Mouse (Mus musculus): ENCODE data around the gene Colec11. TPM values are rescaled to one million over a fixed set of nuclear protein-coding genes. Genes with fewer than 3 reads are reported as not detected.

The Colec11 gene
- polyA plus RNA-seq, 1 experiment from 2014 or later = 19.5 TPM

DNA sequence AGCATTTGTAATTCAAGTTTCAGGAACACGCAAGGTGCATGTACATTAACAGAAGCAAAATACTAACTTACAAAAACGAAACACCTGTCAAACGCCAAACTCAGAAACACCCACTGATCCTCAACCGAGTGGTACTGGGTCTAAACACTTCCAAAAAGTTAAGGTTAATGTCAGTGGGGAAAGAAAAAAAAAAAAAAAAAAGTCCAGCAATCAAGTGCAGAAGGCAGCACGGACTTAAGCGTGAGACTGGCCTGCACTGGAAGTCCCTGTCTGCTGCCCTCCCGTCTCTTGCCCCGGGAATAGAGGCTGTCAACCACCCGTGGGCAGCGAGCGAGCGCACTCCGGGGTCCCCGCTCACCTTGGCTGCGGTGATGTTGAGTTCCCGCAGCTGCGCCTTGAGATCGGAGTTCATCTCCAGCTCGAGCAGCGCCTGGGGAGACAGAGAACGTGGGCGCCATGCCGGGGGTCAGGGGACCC lies 11.9 kb upstream of the Colec11 start:
- peaks cover 40% of the 10 kb centered on the region for H3K36me3 ChIP-seq (ENCODE audit: control insufficient read depth, insufficient read depth)
- peaks cover 15% of the 10 kb centered on the region for H3K4me1 ChIP-seq (ENCODE audit: control insufficient read depth, insufficient read depth, low read length)
- peak overlapping the region; percentile 78 for H3K4me3 ChIP-seq (ENCODE audit: low read length)
- ATAC-seq (replicated peaks; ENCODE audit: extremely low read depth, insufficient read depth, low FRiP score) = peak; percentile 34
- H3K9me3 ChIP-seq (replicated peaks; ENCODE audit: control insufficient read depth, low read length) = no peaks in the 10 kb centered on the region
- H3K4me2 ChIP-seq (ENCODE audit: low read depth, low read length) = peak overlapping the region; percentile 80
- WGBS = 1% methylated on average over 23 of the region's 23 CpGs
- H3K9ac ChIP-seq (ENCODE audit: low read length) = peak overlapping the region; percentile 98
- H3K27me3 ChIP-seq (ENCODE audit: control insufficient read depth, insufficient read depth, low read length) = no peaks in the 10 kb centered on the region
- H3K27ac ChIP-seq (ENCODE audit: low read length) = peak overlapping the region; percentile 78

DNA sequence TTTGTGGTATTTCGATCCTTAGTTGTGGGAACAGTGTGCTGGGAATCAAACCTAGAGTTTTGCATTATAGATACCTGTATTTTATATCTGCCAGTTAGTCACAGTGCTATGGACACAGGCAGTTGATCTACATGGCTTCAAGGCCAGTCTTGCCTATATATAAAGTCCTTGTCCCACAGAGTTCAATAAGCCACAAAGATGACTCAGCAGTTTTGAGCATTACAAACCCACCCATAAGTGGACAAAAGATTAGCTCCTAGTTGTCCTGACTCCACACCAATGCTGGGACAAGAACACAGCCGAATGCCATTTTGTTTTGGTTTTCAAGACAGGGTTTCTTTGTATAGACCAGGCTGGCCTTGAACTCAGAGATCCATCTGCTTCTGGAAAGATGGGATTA lies 5.3 kb upstream of the Colec11 start:
- WGBS = 87% methylated on average over 2 of the region's 2 CpGs
- H3K9me3 ChIP-seq (replicated peaks; ENCODE audit: control insufficient read depth, low read length) = no peaks in the 10 kb centered on the region
- no peak for ATAC-seq (replicated peaks; ENCODE audit: extremely low read depth, insufficient read depth, low FRiP score)

DNA sequence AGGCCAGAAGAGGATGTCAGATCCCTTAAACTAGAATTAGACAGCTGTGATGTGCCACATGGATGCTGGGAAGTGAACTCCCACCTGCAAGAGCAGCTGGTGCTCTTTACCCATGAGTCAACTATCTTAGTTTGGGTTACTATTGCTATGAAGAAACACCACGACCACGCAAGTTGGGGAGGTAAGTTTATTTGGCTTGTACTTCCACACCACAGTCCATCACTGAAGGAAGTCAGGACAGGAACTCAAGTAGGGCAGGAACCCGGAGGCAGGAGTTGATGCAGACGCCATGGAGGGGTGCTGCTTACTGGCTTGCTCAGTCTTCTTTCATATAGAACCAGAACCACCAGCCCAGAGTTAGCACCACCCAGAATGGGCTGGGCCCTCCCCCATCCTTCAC lies 3.9 kb upstream of the Colec11 start:
- no peaks in the 10 kb centered on the region for H3K27me3 ChIP-seq (ENCODE audit: control insufficient read depth, insufficient read depth, low read length)
- no peak for ATAC-seq (replicated peaks; ENCODE audit: extremely low read depth, insufficient read depth, low FRiP score)
- 59% methylated on average over 4 of the region's 4 CpGs for WGBS

More for the DNA sequence above, 5.3 kb upstream of the Colec11 start:
- H3K4me1 ChIP-seq (ENCODE audit: control insufficient read depth, insufficient read depth, low read length) = peaks cover 4% of the 10 kb centered on the region; the same call in 1 of the 2 replicates
- no peak overlapping the region for H3K9ac ChIP-seq (ENCODE audit: low read length)
- H3K27me3 ChIP-seq (ENCODE audit: control insufficient read depth, insufficient read depth, low read length) = no peaks in the 10 kb centered on the region
- H3K4me2 ChIP-seq (ENCODE audit: low read depth, low read length) = no peak overlapping the region
- H3K4me3 ChIP-seq (ENCODE audit: low read length) = no peak overlapping the region
- no peak overlapping the region for H3K27ac ChIP-seq (ENCODE audit: low read length)
- H3K36me3 ChIP-seq (ENCODE audit: control insufficient read depth, insufficient read depth) = peaks cover 51% of the 10 kb centered on the region

DNA sequence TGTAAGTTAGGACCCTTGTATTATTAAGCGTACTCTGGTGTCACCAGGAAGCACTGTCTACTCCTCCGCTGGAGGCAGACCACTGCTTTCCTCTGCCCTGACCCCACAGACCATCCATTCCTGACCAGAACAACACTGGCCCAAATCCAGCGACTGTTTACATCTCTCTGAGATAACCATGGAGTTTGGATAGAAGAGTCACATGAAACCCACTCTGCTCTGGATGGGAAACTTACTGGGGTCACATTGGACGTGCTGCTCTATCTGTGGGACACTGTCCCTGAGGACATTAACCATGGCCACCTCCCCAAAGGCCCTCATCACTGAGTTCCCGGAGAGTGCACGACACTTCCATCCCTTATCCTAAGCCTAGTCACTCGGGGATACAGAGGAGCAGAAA lies 2.2 kb upstream of the Colec11 start:
- Histone ChIP-seq H3K4me1 (ENCODE audit: control insufficient read depth, insufficient read depth, low read length) (peaks cover 13% of the 10 kb centered on the region), H3K4me2 (ENCODE audit: low read depth, low read length) (no peak overlapping the region), H3K36me3 (ENCODE audit: control insufficient read depth, insufficient read depth) (peaks cover 22% of the 10 kb centered on the region), H3K4me3 (ENCODE audit: low read length) (no peak overlapping the region), H3K27ac (ENCODE audit: low read length) (no peak overlapping the region), H3K9me3 (replicated peaks; ENCODE audit: control insufficient read depth, low read length) (no peaks in the 10 kb centered on the region), H3K9ac (ENCODE audit: low read length) (no peak overlapping the region), H3K27me3 (ENCODE audit: control insufficient read depth, insufficient read depth, low read length) (peaks cover 3% of the 10 kb centered on the region; the same call in 1 of the 2 replicates)
- peak; percentile 24; the same call in 1 of the 2 replicates for ATAC-seq (replicated peaks; ENCODE audit: extremely low read depth, insufficient read depth, low FRiP score)
- 53% methylated on average over 7 of the region's 7 CpGs for WGBS

More for the DNA sequence above, 3.9 kb upstream of the Colec11 start:
- peaks cover 6% of the 10 kb centered on the region for H3K4me1 ChIP-seq (ENCODE audit: control insufficient read depth, insufficient read depth, low read length)
- no peaks in the 10 kb centered on the region for H3K9me3 ChIP-seq (replicated peaks; ENCODE audit: control insufficient read depth, low read length)
- H3K4me3 ChIP-seq (ENCODE audit: low read length) = no peak overlapping the region
- H3K9ac ChIP-seq (ENCODE audit: low read length) = no peak overlapping the region
- H3K36me3 ChIP-seq (ENCODE audit: control insufficient read depth, insufficient read depth) = peaks cover 37% of the 10 kb centered on the region
- H3K27ac ChIP-seq (ENCODE audit: low read length) = no peak overlapping the region
- H3K4me2 ChIP-seq (ENCODE audit: low read depth, low read length) = no peak overlapping the region

DNA sequence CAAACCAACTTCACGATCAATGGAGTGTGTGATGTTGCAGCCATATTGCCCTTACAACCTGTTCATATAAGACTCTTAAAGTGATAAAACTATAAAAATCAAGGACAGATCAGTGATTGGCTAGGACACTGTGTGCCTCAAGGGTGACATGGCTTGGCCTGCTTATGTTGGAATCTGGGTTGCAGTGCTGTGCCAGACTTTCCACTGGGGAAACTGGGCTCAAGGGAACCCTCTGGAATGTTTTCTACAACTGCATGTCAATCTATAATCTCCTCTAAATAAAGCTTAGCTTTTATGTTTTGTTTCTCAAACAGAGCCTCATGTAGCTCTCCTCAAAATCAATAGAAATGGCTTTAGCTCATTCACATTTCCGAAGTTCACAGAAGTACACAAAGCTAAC lies 1.1 kb upstream of the Colec11 start:
- ATAC-seq (replicated peaks; ENCODE audit: extremely low read depth, insufficient read depth, low FRiP score) = no peak
- H3K9me3 ChIP-seq (replicated peaks; ENCODE audit: control insufficient read depth, low read length) = no peaks in the 10 kb centered on the region
- H3K36me3 ChIP-seq (ENCODE audit: control insufficient read depth, insufficient read depth) = peaks cover 10% of the 10 kb centered on the region
- no peak overlapping the region for H3K27ac ChIP-seq (ENCODE audit: low read length)
- no peak overlapping the region for H3K4me2 ChIP-seq (ENCODE audit: low read depth, low read length)
- peaks cover 13% of the 10 kb centered on the region for H3K4me1 ChIP-seq (ENCODE audit: control insufficient read depth, insufficient read depth, low read length)
- H3K4me3 ChIP-seq (ENCODE audit: low read length) = no peak overlapping the region
- peaks cover 3% of the 10 kb centered on the region; the same call in 1 of the 2 replicates for H3K27me3 ChIP-seq (ENCODE audit: control insufficient read depth, insufficient read depth, low read length)
- H3K9ac ChIP-seq (ENCODE audit: low read length) = no peak overlapping the region
- WGBS = 77% methylated on average over 2 of the region's 2 CpGs

DNA sequence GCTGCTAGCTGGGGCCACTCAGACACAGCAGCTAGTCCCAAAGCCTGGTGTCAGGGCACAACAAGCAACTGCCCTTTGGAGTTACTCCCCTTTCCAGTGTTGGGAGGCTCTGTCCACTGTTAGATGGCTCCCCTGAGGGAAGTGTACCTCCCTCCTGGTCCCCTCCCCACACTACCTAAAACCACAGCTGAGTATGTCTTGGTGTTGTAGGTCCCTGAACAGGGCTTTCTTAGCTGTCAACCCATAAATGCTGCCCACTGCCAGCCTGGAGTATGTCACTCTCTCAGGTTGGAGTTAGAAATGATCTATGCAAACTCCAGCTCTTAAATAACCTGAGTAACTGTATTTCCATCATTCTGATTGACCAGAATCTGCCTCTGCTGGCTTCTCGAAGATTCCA lies 536 bp downstream of the Colec11 start:
- Histone ChIP-seq H3K9me3 (replicated peaks; ENCODE audit: control insufficient read depth, low read length) (no peaks in the 10 kb centered on the region), H3K4me1 (ENCODE audit: control insufficient read depth, insufficient read depth, low read length) (peaks cover 13% of the 10 kb centered on the region), H3K27me3 (ENCODE audit: control insufficient read depth, insufficient read depth, low read length) (peaks cover 3% of the 10 kb centered on the region; the same call in 1 of the 2 replicates), H3K4me2 (ENCODE audit: low read depth, low read length) (peak overlapping the region; percentile 25; the same call in 1 of the 2 replicates), H3K9ac (ENCODE audit: low read length) (peak overlapping the region; percentile 9; the same call in 1 of the 2 replicates), H3K27ac (ENCODE audit: low read length) (peak overlapping the region; percentile 67), H3K4me3 (ENCODE audit: low read length) (peak overlapping the region; percentile 7; the same call in 1 of the 2 replicates), H3K36me3 (ENCODE audit: control insufficient read depth, insufficient read depth) (no peaks in the 10 kb centered on the region)
- no peak for ATAC-seq (replicated peaks; ENCODE audit: extremely low read depth, insufficient read depth, low FRiP score)
- WGBS = 54% methylated on average over 1 of the region's 1 CpGs

DNA sequence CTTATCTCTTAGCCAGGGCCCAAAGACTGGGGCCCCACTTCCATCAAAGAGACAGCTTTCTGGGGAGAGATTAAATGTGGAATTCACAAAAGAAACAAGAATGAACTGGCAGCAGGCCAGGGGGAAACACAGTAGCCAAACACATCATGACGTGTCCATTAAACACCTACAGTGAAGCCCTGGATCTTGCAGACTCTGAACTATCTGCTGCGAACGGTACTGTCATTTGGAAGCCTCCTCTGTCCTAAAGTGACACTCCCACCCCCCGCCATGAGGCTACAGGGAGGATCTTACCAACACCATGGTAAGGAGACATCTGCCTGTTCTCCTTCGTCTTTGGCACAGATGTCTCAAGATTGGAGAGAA lies 1.0 kb downstream of the Colec11 start:
- peaks cover 3% of the 10 kb centered on the region; the same call in 1 of the 2 replicates for H3K27me3 ChIP-seq (ENCODE audit: control insufficient read depth, insufficient read depth, low read length)
- H3K4me3 ChIP-seq (ENCODE audit: low read length) = peak overlapping the region; percentile 1; the same call in 1 of the 2 replicates
- no peaks in the 10 kb centered on the region for H3K36me3 ChIP-seq (ENCODE audit: control insufficient read depth, insufficient read depth)
- H3K9ac ChIP-seq (ENCODE audit: low read length) = no peak overlapping the region
- ATAC-seq (replicated peaks; ENCODE audit: extremely low read depth, insufficient read depth, low FRiP score) = peak; percentile 19; the same call in 1 of the 2 replicates
- H3K27ac ChIP-seq (ENCODE audit: low read length) = peak overlapping the region; percentile 67
- H3K4me2 ChIP-seq (ENCODE audit: low read depth, low read length) = peak overlapping the region; percentile 51; the same call in 1 of the 2 replicates
- H3K9me3 ChIP-seq (replicated peaks; ENCODE audit: control insufficient read depth, low read length) = no peaks in the 10 kb centered on the region
- H3K4me1 ChIP-seq (ENCODE audit: control insufficient read depth, insufficient read depth, low read length) = peaks cover 13% of the 10 kb centered on the region
- 27% methylated on average over 5 of the region's 5 CpGs for WGBS

DNA sequence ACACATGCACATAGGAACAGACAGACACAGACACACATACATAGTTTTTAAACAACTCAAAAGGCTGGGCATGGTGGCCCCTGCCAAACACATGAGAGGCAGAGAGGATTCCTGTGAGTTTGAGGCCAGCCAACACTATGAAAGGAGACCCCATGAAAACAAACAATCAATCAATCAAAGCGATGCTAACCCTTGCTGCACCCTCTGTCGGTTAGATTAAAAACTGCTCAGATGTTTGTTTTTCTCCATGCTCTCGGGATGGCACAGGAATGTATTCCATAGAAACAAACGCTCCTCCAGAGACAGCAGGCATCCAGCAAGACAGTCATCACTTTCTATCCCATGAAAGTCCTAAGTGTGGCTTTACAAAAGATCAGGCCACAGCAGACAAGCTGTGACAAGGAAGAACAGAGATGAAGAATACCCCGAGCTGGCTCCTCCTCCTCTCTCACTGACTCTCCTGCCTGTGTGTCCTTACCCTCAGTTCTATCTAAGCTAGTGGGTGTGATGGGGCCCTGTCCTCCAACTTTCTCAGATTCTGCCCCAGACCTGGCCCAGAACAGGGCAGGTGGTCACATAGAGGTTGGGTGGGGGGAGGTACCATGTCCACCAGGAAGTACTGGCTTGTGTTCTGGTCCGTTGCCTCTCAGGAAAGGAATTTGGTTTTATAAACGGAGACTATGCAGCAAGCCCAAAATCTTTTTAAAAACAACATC lies 1.6 kb downstream of the Colec11 start:
- H3K27me3 ChIP-seq (ENCODE audit: control insufficient read depth, insufficient read depth, low read length) = peaks cover 3% of the 10 kb centered on the region; the same call in 1 of the 2 replicates
- H3K4me3 ChIP-seq (ENCODE audit: low read length) = peak overlapping the region; percentile 28
- H3K9ac ChIP-seq (ENCODE audit: low read length) = peak overlapping the region; percentile 49; the same call in 1 of the 2 replicates
- no peaks in the 10 kb centered on the region for H3K36me3 ChIP-seq (ENCODE audit: control insufficient read depth, insufficient read depth)
- WGBS = 7% methylated on average over 7 of the region's 7 CpGs
- no peaks in the 10 kb centered on the region for H3K9me3 ChIP-seq (replicated peaks; ENCODE audit: control insufficient read depth, low read length)
- 0 out of 2 replicates have a peak, but pooled peaks have one; percentile 12 for ATAC-seq (replicated peaks; ENCODE audit: extremely low read depth, insufficient read depth, low FRiP score)
- peak overlapping the region; percentile 51 for H3K4me2 ChIP-seq (ENCODE audit: low read depth, low read length)
- peak overlapping the region; percentile 67 for H3K27ac ChIP-seq (ENCODE audit: low read length)
- peaks cover 13% of the 10 kb centered on the region for H3K4me1 ChIP-seq (ENCODE audit: control insufficient read depth, insufficient read depth, low read length)

DNA sequence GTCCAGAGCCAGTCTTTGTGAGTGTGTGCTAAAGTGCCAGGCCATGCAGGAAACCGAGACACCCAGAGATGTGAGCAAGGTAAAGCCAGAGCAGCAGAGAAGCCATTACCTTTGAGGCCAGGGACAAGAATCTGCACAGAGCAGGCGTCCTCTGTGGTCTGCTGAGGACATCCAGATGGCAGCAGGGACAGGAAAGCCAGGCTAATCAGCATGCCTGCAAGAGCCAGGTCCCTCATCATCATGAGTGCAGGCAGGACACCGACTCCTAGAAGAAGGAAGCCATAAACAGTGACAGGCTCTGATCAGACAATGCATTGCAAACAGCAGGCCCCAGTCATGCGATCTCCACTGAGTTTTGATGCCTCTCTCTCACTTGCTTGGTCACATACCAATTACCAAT lies 5.9 kb downstream of the Colec11 start:
- H3K9ac ChIP-seq (ENCODE audit: low read length) = no peak overlapping the region
- H3K4me3 ChIP-seq (ENCODE audit: low read length) = no peak overlapping the region
- no peak overlapping the region for H3K27ac ChIP-seq (ENCODE audit: low read length)
- 55% methylated on average over 4 of the region's 4 CpGs for WGBS
- ATAC-seq (replicated peaks; ENCODE audit: extremely low read depth, insufficient read depth, low FRiP score) = no peak
- peaks cover 8% of the 10 kb centered on the region for H3K4me1 ChIP-seq (ENCODE audit: control insufficient read depth, insufficient read depth, low read length)
- peaks cover 3% of the 10 kb centered on the region; the same call in 1 of the 2 replicates for H3K27me3 ChIP-seq (ENCODE audit: control insufficient read depth, insufficient read depth, low read length)
- no peaks in the 10 kb centered on the region for H3K9me3 ChIP-seq (replicated peaks; ENCODE audit: control insufficient read depth, low read length)
- H3K4me2 ChIP-seq (ENCODE audit: low read depth, low read length) = no peak overlapping the region
- H3K36me3 ChIP-seq (ENCODE audit: control insufficient read depth, insufficient read depth) = no peaks in the 10 kb centered on the region

Measured in heart, embryonic 16.5 days (tissue).